Mouse (Mus musculus) liver, embryonic 14.5 days (tissue): Measurements from ENCODE around the gene Slc17a8.

Experiments
- CTCF ChIP-seq: IDR thresholded peaks from 2 replicates; pipeline ENCODE4 v1.5.1; 2016; ENCODE audit warnings: antibody characterized with exemption, low read depth, control low read depth
- EP300 ChIP-seq: IDR thresholded peaks from 2 replicates; pipeline ENCODE4 v1.6.1; 2016; ENCODE audit warnings: antibody characterized with exemption, low read depth

GRCm38 (mm10) chr10:89589877-89590276, 31.2 kb downstream of the Slc17a8 start:
- TF ChIP-seq CTCF (no peak), EP300 (no peak)
